13 mouse cellular contexts compared by ENCODE assay signal in genomic region chr6:90678759-90679158, GRCm38 (mm10).
DNase-seq lines count a peak whose midpoint lies in the region; ATAC-seq and TF ChIP-seq lines count a peak whose summit lies in the region.
"Had no signal": no experiment of that assay in that cellular context is flagged by ENCODE, and none has a peak within 500 bp of the region (broad histone marks: within the 10 kb centered on the region; RNA-seq: fewer than 3 reads in every experiment).

No protein-coding gene starts in this region.

- ATAC-seq in liver, postnatal 0 days: peak; percentile 37; the same call in 1 of the 2 replicates
- ATAC-seq in hindbrain, embryonic 14.5 days (ENCODE audit: low FRiP score): no peak

- H3K4me1 ChIP-seq in heart, adult 2 months (ENCODE audit: control insufficient read depth, insufficient read depth, low read length): peaks cover 25% of the 10 kb centered on the region
- H3K4me1 ChIP-seq in heart, embryonic 10.5 days: peaks cover 30% of the 10 kb centered on the region
- peaks cover 10% of the 10 kb centered on the region for H3K4me1 ChIP-seq in kidney, adult 2 months (ENCODE audit: control insufficient read depth, insufficient read depth, low read length)
- H3K4me1 ChIP-seq in liver, postnatal 0 days (ENCODE audit: insufficient read depth): peaks cover 10% of the 10 kb centered on the region
- no peaks in the 10 kb centered on the region for H3K4me1 ChIP-seq in hindbrain, embryonic 14.5 days (replicated peaks; ENCODE audit: control insufficient read depth, insufficient read depth, low read length)

- H3K27ac ChIP-seq in heart, adult 2 months: peak overlapping the region; percentile 69
- H3K27ac ChIP-seq in heart, embryonic 10.5 days: peak overlapping the region; percentile 69
- peak overlapping the region; percentile 36; the same call in 1 of the 2 replicates for H3K27ac ChIP-seq in kidney, adult 2 months (ENCODE audit: insufficient read depth, low read depth, low read length)
- H3K27ac ChIP-seq in liver, postnatal 0 days (ENCODE audit: low read depth): peak overlapping the region; percentile 29; the same call in 1 of the 2 replicates
- no peak overlapping the region for H3K27ac ChIP-seq in hindbrain, embryonic 14.5 days
- H3K27ac ChIP-seq: liver, embryonic 14.5 days; neural tube, embryonic 13.5 days had no signal

- H3K4me3 ChIP-seq in heart, adult 2 months: no peak overlapping the region
- no peak overlapping the region for H3K4me3 ChIP-seq in heart, embryonic 10.5 days
- H3K4me3 ChIP-seq in kidney, adult 2 months (ENCODE audit: insufficient read depth, low read depth, low read length): no peak overlapping the region
- no peak overlapping the region for H3K4me3 ChIP-seq in liver, postnatal 0 days (ENCODE audit: low read depth, low read length)
- H3K4me3 ChIP-seq in hindbrain, embryonic 14.5 days (replicated peaks; ENCODE audit: low read length): no peak overlapping the region
- H3K4me3 ChIP-seq: neural tube, embryonic 13.5 days had no signal

- TF ChIP-seq CTCF in heart, adult 2 months (IDR thresholded peaks at IDR 0.05): no peak
- TF ChIP-seq CTCF in kidney, adult 2 months (conservative IDR thresholded peaks at IDR 0.05; ENCODE audit: insufficient read depth, insufficient read length, low read depth, low read length): no peak
- TF ChIP-seq CTCF in liver, postnatal 0 days (IDR thresholded peaks at IDR 0.05; ENCODE audit: low read depth): no peak

- peaks cover 11% of the 10 kb centered on the region for H3K36me3 ChIP-seq in heart, adult 2 months (ENCODE audit: control insufficient read depth, insufficient read depth, low read length)
- H3K36me3 ChIP-seq in heart, embryonic 10.5 days: peaks cover 83% of the 10 kb centered on the region
- H3K36me3 ChIP-seq in kidney, adult 2 months (ENCODE audit: control insufficient read depth, insufficient read depth, low read length): peaks cover 5% of the 10 kb centered on the region; the same call in 1 of the 2 replicates
- peaks cover 64% of the 10 kb centered on the region for H3K36me3 ChIP-seq in liver, postnatal 0 days (replicated peaks; ENCODE audit: insufficient read depth, low read length)
- H3K36me3 ChIP-seq in hindbrain, embryonic 14.5 days (replicated peaks; ENCODE audit: control insufficient read depth, insufficient read depth): peaks cover 68% of the 10 kb centered on the region

- no peak overlapping the region for H3K4me2 ChIP-seq in liver, postnatal 0 days (ENCODE audit: low read depth, low read length)
- H3K4me2 ChIP-seq in hindbrain, embryonic 14.5 days (replicated peaks): no peak overlapping the region
- H3K4me2 ChIP-seq: neural tube, embryonic 13.5 days had no signal

- WGBS in heart, adult 2 months: 45% methylated on average over 4 of the region's 4 CpGs
- 67% methylated on average over 4 of the region's 4 CpGs for WGBS in heart, embryonic 10.5 days
- WGBS in kidney, adult 2 months: 67% methylated on average over 4 of the region's 4 CpGs
- WGBS in liver, postnatal 0 days (ENCODE audit: insufficient replicate concordance): 80% methylated on average over 4 of the region's 4 CpGs
- WGBS in hindbrain, embryonic 14.5 days: 79% methylated on average over 4 of the region's 4 CpGs

- TF ChIP-seq EP300 in heart, adult 2 months (IDR thresholded peaks at IDR 0.05; ENCODE audit: insufficient read depth, low read depth, low read length): no peak
- TF ChIP-seq EP300 in liver, postnatal 0 days (IDR thresholded peaks at IDR 0.05; ENCODE audit: low read depth): no peak

- intact Hi-C loops in heart, adult 2 months (cut with DNase I): no loop called here
- intact Hi-C loops in heart, postnatal 25 days (cut with DNase I): no loop called here

- no peaks in the 10 kb centered on the region for H3K27me3 ChIP-seq in heart, adult 2 months (ENCODE audit: control insufficient read depth, insufficient read depth, low read length)
- no peaks in the 10 kb centered on the region for H3K27me3 ChIP-seq in heart, embryonic 10.5 days (ENCODE audit: insufficient read depth, poor library complexity, severe bottlenecking)
- H3K27me3 ChIP-seq in kidney, adult 2 months (replicated peaks; ENCODE audit: control insufficient read depth, insufficient read depth, low read length): no peaks in the 10 kb centered on the region
- no peaks in the 10 kb centered on the region for H3K27me3 ChIP-seq in liver, postnatal 0 days (ENCODE audit: insufficient read depth, low read length)
- H3K27me3 ChIP-seq in hindbrain, embryonic 14.5 days (ENCODE audit: control insufficient read depth, insufficient read depth, low read length): no peaks in the 10 kb centered on the region
- H3K27me3 ChIP-seq: CH12.LX; neural tube, embryonic 13.5 days had no signal

- H3K79me2 ChIP-seq in heart, adult 2 months (replicated peaks; ENCODE audit: control insufficient read depth, insufficient read depth, low read length): no peaks in the 10 kb centered on the region

- no peaks in the 10 kb centered on the region for H3K9me3 ChIP-seq in heart, embryonic 10.5 days
- H3K9me3 ChIP-seq in liver, postnatal 0 days (ENCODE audit: low read length): no peaks in the 10 kb centered on the region
- H3K9me3 ChIP-seq in hindbrain, embryonic 14.5 days (ENCODE audit: control insufficient read depth, low read length): no peaks in the 10 kb centered on the region
- H3K9me3 ChIP-seq: neural tube, embryonic 13.5 days had no signal

- no peak for TF ChIP-seq POLR2A in heart, adult 2 months (IDR thresholded peaks at IDR 0.05; ENCODE audit: insufficient read depth, low read depth, low read length)
- no peak for TF ChIP-seq POLR2A in kidney, adult 2 months (IDR thresholded peaks at IDR 0.05; ENCODE audit: low read depth, low read length)

- H3K9ac ChIP-seq in heart, adult 2 months (ENCODE audit: low read depth, low read length): no peak overlapping the region
- H3K9ac ChIP-seq in liver, postnatal 0 days (replicated peaks): no peak overlapping the region
- no peak overlapping the region for H3K9ac ChIP-seq in hindbrain, embryonic 14.5 days
- H3K9ac ChIP-seq: liver, embryonic 14.5 days; neural tube, embryonic 13.5 days had no signal

- peak in 1 of 2 experiments; percentile 43 for DNase-seq in heart, adult 2 months
- DNase-seq in heart, postnatal 25 days (ENCODE audit: low spot score): no peak
- DNase-seq in heart, embryonic 10.5 days (ENCODE audit: low spot score): no peak
- peak; percentile 71 for DNase-seq in kidney, adult 2 months
- no peak for DNase-seq in liver, postnatal 0 days
- no peak for DNase-seq in right cerebral cortex, postnatal 25 days
- no peak for DNase-seq in testis, postnatal 14 days (ENCODE audit: low spot score)
- no peak for DNase-seq in hindbrain, embryonic 14.5 days (ENCODE audit: low spot score)
- DNase-seq: cerebellum, adult 11-12 months; thymus, postnatal 4 days had no signal
